In genomic region chr13:107168599-107169149, GRCm38 (mm10) we compare ENCODE assay signal across 7 mouse cellular contexts.
A peak's percentile ranks its signal among the peaks of the same experiment; 100 is the strongest.
DNase-seq lines count a peak whose midpoint lies in the region; ATAC-seq and TF ChIP-seq lines count a peak whose summit lies in the region.

No protein-coding gene starts in this region.

- 8% methylated on average over 15 of the region's 15 CpGs for WGBS in intestine, postnatal 0 days

- no peaks in the 10 kb centered on the region for H3K27me3 ChIP-seq in intestine, postnatal 0 days (replicated peaks; ENCODE audit: control insufficient read depth, insufficient read depth, low read length)
- peaks cover 16% of the 10 kb centered on the region for H3K27me3 ChIP-seq in megakaryocyte, embryonic 14.5 days (replicated peaks)

- 0 out of 2 replicates have a peak overlapping the region, but pooled peaks have one; percentile 7 for H3K9ac ChIP-seq in intestine, postnatal 0 days (ENCODE audit: low read depth, low read length)

- no peak for TF ChIP-seq CTCF in cortical plate, adult 2 months (IDR thresholded peaks at IDR 0.05; ENCODE audit: extremely low read depth, insufficient read depth, low read length)
- TF ChIP-seq CTCF in intestine, postnatal 0 days (IDR thresholded peaks at IDR 0.05; ENCODE audit: low read depth) = no peak

- no peak overlapping the region for H3K27ac ChIP-seq in cortical plate, adult 2 months (ENCODE audit: insufficient read depth, low read length)
- H3K27ac ChIP-seq in intestine, postnatal 0 days (ENCODE audit: low read depth, low read length) = no peak overlapping the region

- peak; percentile 31 to 38 for DNase-seq in adrenal gland, postnatal 36 days
- peak; percentile 36 to 41 for DNase-seq in heart, adult 18-20 months
- DNase-seq in left cerebral cortex, postnatal 36 days (ENCODE audit: low spot score in 2 of 2) = peak; percentile 22 to 42
- peak; percentile 50 to 57 for DNase-seq in right cerebral cortex, adult 2 months (ENCODE audit: low spot score in 2 of 2)

- H3K36me3 ChIP-seq in intestine, postnatal 0 days (ENCODE audit: control insufficient read depth, insufficient read depth) = no peaks in the 10 kb centered on the region
- H3K36me3 ChIP-seq in megakaryocyte, embryonic 14.5 days (replicated peaks; ENCODE audit: low read length) = no peaks in the 10 kb centered on the region

- peak; percentile 38; the same call in 1 of the 2 replicates for ATAC-seq in intestine, postnatal 0 days

- no peaks in the 10 kb centered on the region for H3K9me3 ChIP-seq in intestine, postnatal 0 days (ENCODE audit: control insufficient read depth)
- no peaks in the 10 kb centered on the region for H3K9me3 ChIP-seq in megakaryocyte, embryonic 14.5 days

- TF ChIP-seq POLR2A in cortical plate, adult 2 months (IDR thresholded peaks at IDR 0.05; ENCODE audit: extremely low read depth, insufficient read depth, low read length) = no peak

- H3K4me1 ChIP-seq in cortical plate, adult 2 months (ENCODE audit: control insufficient read depth, insufficient read depth, low read length) = peaks cover 3% of the 10 kb centered on the region; the same call in 1 of the 2 replicates
- H3K4me1 ChIP-seq in intestine, postnatal 0 days (replicated peaks; ENCODE audit: control insufficient read depth, insufficient read depth, low read length) = peaks cover 4% of the 10 kb centered on the region; the same call in 1 of the 2 replicates
- peaks cover 9% of the 10 kb centered on the region for H3K4me1 ChIP-seq in megakaryocyte, embryonic 14.5 days

- intact Hi-C loops in left cerebral cortex, postnatal 36 days (cut with DNase I) = no loop called here

- peak overlapping the region; percentile 78 for H3K4me2 ChIP-seq in intestine, postnatal 0 days (replicated peaks; ENCODE audit: low read depth)

- peak overlapping the region; percentile 20 for H3K4me3 ChIP-seq in cortical plate, adult 2 months (ENCODE audit: insufficient read depth, low read length)
- peak overlapping the region; percentile 32 for H3K4me3 ChIP-seq in intestine, postnatal 0 days (ENCODE audit: low read depth, low read length)
- peak overlapping the region; percentile 89 for H3K4me3 ChIP-seq in megakaryocyte, embryonic 14.5 days (replicated peaks)

Comparison
In these comparisons a context has a peak if more than half of its experiments do, and no peak if none do; other contexts are left out.
1. H3K4me3 ChIP-seq: peak in every context shown above with its lines; median percentile 89 in megakaryocyte, embryonic 14.5 days; 32 in intestine, postnatal 0 days; 20 in cortical plate, adult 2 months.